Mouse (Mus musculus): ENCODE results near the gene Ptger1.

GRCm38 (mm10) chr8:83719048-83719447 is 52.6 kb downstream of the Ptger1 start:
- TF ChIP-seq POLR2A (IDR thresholded peaks at IDR 0.05; ENCODE audit: borderline replicate concordance, low read depth, low read length) (no peak), CTCF (IDR thresholded peaks at IDR 0.05; ENCODE audit: low read depth, low read length) (no peak)
